Mouse (Mus musculus) neural tube, embryonic 11.5 days (tissue): Measurements from ENCODE around the gene Magea1. TPM values are rescaled to one million over a fixed set of nuclear protein-coding genes. Genes with fewer than 3 reads are reported as not detected.
"Not testable (repeated sequence)": the region's sequence is repeated elsewhere in the genome, so short reads cannot be mapped to it uniquely, and the experiment has no call there.

Source experiments
- ATAC-seq: fragments of 200-750 bp; cut with Nextera tagmentation; 2 replicates; pipeline ENCODE4 v1.8.0; 2017; ENCODE audit warnings: moderate number of reproducible peaks, mild to moderate bottlenecking, moderate TSS enrichment, moderate library complexity; ENCODE audit not compliant: insufficient read depth, low FRiP score, low TSS enrichment
- DNase-seq: peaks from one replicate; pipeline ENCODE4 v3.0.0-alpha.2; 2015; ENCODE audit warnings: low spot score
- H3K27ac ChIP-seq: fragments of 300-500 bp; sonication (generic); 2 replicates; pipeline ENCODE4 v1.5.1; 2014; ENCODE audit warnings: low read depth, mild to moderate bottlenecking, low read length
- H3K27me3 ChIP-seq: fragments of 300-500 bp; sonication (generic); 2 replicates; pipeline ENCODE4 v1.6.1; 2014; ENCODE audit warnings: mild to moderate bottlenecking, low read length, mixed read lengths; ENCODE audit not compliant: control insufficient read depth, insufficient read depth
- H3K36me3 ChIP-seq: fragments of 300-500 bp; sonication (generic); 2 replicates; pipeline ENCODE4 v1.6.1; 2014; ENCODE audit warnings: mild to moderate bottlenecking, low read length, moderate library complexity, mixed read lengths; ENCODE audit not compliant: control insufficient read depth, insufficient read depth
- H3K4me1 ChIP-seq: fragments of 300-500 bp; sonication (generic); 2 replicates; pipeline ENCODE4 v1.6.1; 2014; ENCODE audit warnings: low read length, mixed read lengths; ENCODE audit not compliant: control insufficient read depth, insufficient read depth
- H3K4me2 ChIP-seq: fragments of 300-500 bp; sonication (generic); 2 replicates; pipeline ENCODE4 v1.6.1; 2014; ENCODE audit warnings: low read depth, mild to moderate bottlenecking, moderate library complexity
- H3K4me3 ChIP-seq: fragments of 300-500 bp; sonication (generic); 2 replicates; pipeline ENCODE4 v1.5.1; 2014; ENCODE audit warnings: low read depth, low read length
- H3K9ac ChIP-seq: fragments of 300-500 bp; sonication (generic); 2 replicates; pipeline ENCODE4 v1.6.1; 2014; ENCODE audit warnings: mild to moderate bottlenecking, low read length
- H3K9me3 ChIP-seq: fragments of 300-500 bp; sonication (generic); 2 replicates; pipeline ENCODE4 v1.6.1; 2016; ENCODE audit warnings: low read length; ENCODE audit not compliant: control insufficient read depth
- WGBS: fragments of 180-500 bp; shearing (Covaris S2); extraction: QIAGEN DNeasy Blood & Tissue Kit; methylation state at CpG from one replicate; pipeline ENCODE4 v1.1.7; 2014; 5-methylcytosine and 5-hydroxymethylcytosine counted together
- polyA plus RNA-seq: library from polyadenylated mRNA; unstranded; fragments of >200 nt; fragmentation: Nextera tagmentation; extraction: Ambion mirVana; gene quantifications from 2 replicates; pipeline ENCODE4 v1.2.1, GENCODE M21; 2014

Magea1 gene
- not detected in 2 replicates for polyA plus RNA-seq

GRCm38 (mm10) chrX:155089693-155090092, at the start of gene Magea1:
Gene Magea1, minus strand, starts transcription at chrX:155089793.
- not testable (repeated sequence) for H3K27ac ChIP-seq, DNase-seq, H3K4me3 ChIP-seq, H3K9ac ChIP-seq, H3K27me3 ChIP-seq, H3K9me3 ChIP-seq, ATAC-seq, H3K36me3 ChIP-seq, H3K4me2 ChIP-seq, H3K4me1 ChIP-seq
- WGBS, result 70% methylated on average over 1 of the region's 2 CpGs

DNA sequence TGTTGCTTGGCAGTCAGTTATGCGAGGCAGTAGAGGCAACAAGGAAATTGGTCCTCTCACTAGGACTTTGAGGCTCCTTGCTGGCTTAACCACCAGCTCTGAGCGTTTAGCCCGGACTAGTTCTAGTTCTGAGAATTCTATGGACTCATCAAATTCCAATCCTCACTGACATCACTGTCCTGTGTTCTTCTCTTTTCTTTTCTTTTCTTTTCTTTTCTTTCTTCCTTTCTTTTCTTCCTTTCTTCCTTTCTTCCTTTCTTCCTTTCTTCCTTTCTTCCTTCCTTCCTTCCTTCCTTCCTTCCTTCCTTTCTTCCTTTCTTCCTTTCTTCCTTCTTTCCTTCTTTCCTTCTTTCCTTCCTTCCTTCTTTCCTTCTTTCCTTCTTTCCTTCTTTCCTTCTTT, 38.7 kb upstream of the Magea1 start, which contains the start of gene Cldn34b2:
Gene Cldn34b2, minus strand, starts transcription at position 101 of the 400 bp plus-strand sequence.
- H3K27me3 ChIP-seq, H3K4me2 ChIP-seq, H3K4me3 ChIP-seq, H3K27ac ChIP-seq, DNase-seq, H3K9ac ChIP-seq, H3K9me3 ChIP-seq, H3K4me1 ChIP-seq, H3K36me3 ChIP-seq, ATAC-seq: not testable (repeated sequence)
- WGBS, result 93% methylated on average over 3 of the region's 3 CpGs

GRCm38 (mm10) chrX:155098024-155098423, 8.4 kb upstream of the Magea1 start:
- Histone ChIP-seq H3K27ac (no peak overlapping the region), H3K4me2 (no peak overlapping the region), H3K9me3 (no peaks in the 10 kb centered on the region), H3K4me3 (no peak overlapping the region), H3K36me3 (no peaks in the 10 kb centered on the region), H3K4me1 (no peaks in the 10 kb centered on the region), H3K27me3 (no peaks in the 10 kb centered on the region), H3K9ac (no peak overlapping the region)
- no peak for ATAC-seq
- DNase-seq, result no peak

DNA sequence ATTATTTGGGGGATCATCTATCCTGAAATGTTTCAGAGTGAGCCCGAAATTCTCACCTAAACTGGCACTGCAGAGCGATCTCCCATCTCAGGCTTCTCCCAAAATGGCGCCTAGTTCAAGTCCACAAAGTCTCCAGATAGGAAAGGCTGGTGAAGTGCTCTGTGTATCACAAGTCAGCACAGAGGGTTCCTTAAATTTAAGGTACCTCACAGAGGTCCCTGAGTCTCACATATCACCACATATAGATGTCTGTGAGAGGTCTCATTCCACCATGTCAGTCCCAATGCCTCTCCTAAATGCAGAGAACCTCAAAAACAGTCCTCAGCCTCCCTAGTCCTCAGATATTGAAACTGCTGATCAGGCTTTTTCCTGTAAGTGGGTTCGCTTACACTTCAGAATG, 4.0 kb upstream of the Magea1 start, which contains the start of gene Magea2:
Gene Magea2, minus strand, starts transcription at position 101 of the 400 bp plus-strand sequence.
- not testable (repeated sequence) for H3K27me3 ChIP-seq, ATAC-seq, DNase-seq, H3K9ac ChIP-seq, H3K9me3 ChIP-seq, H3K27ac ChIP-seq, H3K4me1 ChIP-seq, H3K4me3 ChIP-seq, H3K36me3 ChIP-seq, H3K4me2 ChIP-seq
- WGBS, result 80% methylated on average over 2 of the region's 4 CpGs

DNA sequence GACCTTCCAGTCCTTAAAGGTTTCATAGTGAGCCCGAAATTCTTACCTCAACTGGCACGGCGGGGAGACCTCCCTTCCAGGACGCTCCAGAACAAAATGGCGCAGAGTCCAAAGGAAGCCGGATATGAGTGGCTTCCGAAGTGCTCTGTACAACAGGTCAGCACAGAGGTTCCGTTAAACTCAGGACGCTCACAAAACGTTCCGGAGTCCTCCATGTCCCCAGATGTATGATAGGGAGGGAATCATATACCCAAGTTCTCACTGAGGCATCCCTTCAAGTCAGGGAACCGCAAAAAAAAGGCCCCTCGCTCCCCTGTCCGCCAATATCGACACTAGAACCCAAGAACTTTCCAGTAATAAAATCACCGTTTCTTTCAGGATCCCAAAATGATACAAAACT, 26.5 kb downstream of the Magea1 start, which contains the start of gene Magea5:
Gene Magea5, minus strand, starts transcription at position 101 of the 400 bp plus-strand sequence.
- H3K9ac ChIP-seq, H3K36me3 ChIP-seq, DNase-seq, H3K27me3 ChIP-seq, H3K4me2 ChIP-seq, ATAC-seq, H3K4me1 ChIP-seq, H3K4me3 ChIP-seq, H3K9me3 ChIP-seq, H3K27ac ChIP-seq: not testable (repeated sequence)
- WGBS, result 83% methylated on average over 12 of the region's 16 CpGs

Other genes with a start within 250 kb of the Magea1 start
- gene Cldn34b1, start 199.5 kb downstream of the Magea1 start, polyA plus RNA-seq, result not detected in 2 replicates
- gene Magea6, start 153.8 kb downstream of the Magea1 start, polyA plus RNA-seq, result not detected in 2 replicates
- gene Magea3, start 140.3 kb downstream of the Magea1 start, polyA plus RNA-seq, result not detected in 2 replicates
- gene Magea8, start 93.9 kb downstream of the Magea1 start, polyA plus RNA-seq, result not detected in 2 replicates
- gene Magea5, start 26.6 kb downstream of the Magea1 start, polyA plus RNA-seq, result not detected in 2 replicates
- gene Magea2, start 3.9 kb upstream of the Magea1 start, polyA plus RNA-seq, result not detected in 2 replicates
- not detected in 2 replicates for gene Cldn34b2, start 38.6 kb upstream of the Magea1 start, polyA plus RNA-seq
- gene Sat1, start 126.7 kb upstream of the Magea1 start, polyA plus RNA-seq, result 83.0 and 91.4 TPM in 2 replicates
- gene Acot9, start 172.7 kb upstream of the Magea1 start, polyA plus RNA-seq, result 25.6 and 27.1 TPM in 2 replicates